Mouse (Mus musculus): ENCODE measurements around the gene Zfand2a.

DNA sequence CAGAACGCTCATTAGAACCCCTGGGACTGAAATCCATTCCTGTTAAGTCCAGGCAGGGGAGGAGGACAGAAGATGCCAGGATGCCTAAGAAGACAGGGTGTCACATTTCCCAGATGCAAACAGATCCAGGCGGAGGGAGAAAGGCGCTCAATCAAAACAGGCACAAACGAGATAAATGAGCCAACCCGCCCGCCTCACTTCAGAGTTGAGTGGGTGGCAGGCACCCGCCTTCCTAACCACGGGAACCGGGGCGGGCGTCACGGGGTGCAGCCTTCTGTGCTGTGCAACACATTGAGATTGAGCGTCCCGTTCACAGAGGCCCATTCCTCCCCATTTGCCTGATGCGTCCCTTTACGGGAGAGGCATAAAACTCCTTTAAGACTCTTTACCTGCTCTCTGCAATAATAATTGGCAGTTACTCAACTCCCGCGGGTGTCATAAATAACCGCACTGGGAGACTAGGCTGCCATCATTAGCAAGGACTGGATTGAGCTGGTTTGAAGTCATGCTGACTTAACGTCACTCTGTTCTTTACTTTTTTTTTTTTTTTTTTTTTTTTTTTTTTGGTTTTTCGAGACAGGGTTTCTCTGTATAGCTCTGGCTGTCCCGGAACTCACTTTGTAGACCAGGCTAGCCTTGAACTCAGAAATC lies 10.8 kb upstream of the Zfand2a start:
- TF ChIP-seq CTCF (conservative IDR thresholded peaks at IDR 0.05; ENCODE audit: insufficient read depth, insufficient read length, low read depth, low read length) (no peak), POLR2A (IDR thresholded peaks at IDR 0.05; ENCODE audit: low read depth, low read length) (no peak)
